Mouse (Mus musculus): ENCODE results near the gene Nlgn2.

- TF ChIP-seq CTCF (IDR thresholded peaks at IDR 0.05; ENCODE audit: low read depth, low read length) (no peak), POLR2A (IDR thresholded peaks at IDR 0.05; ENCODE audit: borderline replicate concordance, low read depth, low read length) (no peak)
Measured at GRCm38 (mm10) chr11:69853994-69854393, 16.4 kb upstream of the Nlgn2 start.
